Mouse (Mus musculus) R1 (cell line): ENCODE measurements around the gene Mageb4.
"Not testable (repeated sequence)": the region's sequence is repeated elsewhere in the genome, so short reads cannot be mapped to it uniquely, and the experiment has no call there.

Experiments used
- DNase-seq: peaks from one replicate; pipeline ENCODE4 v3.0.0-alpha.2; 2018; ENCODE audit warnings: low read depth, low spot score

Mageb4 gene

GRCm38 (mm10) chrX:86304993-86305392, at the start of gene Mageb4:
Mageb4 (minus strand) TSS chrX:86305093.
- not testable (repeated sequence) for DNase-seq

DNA sequence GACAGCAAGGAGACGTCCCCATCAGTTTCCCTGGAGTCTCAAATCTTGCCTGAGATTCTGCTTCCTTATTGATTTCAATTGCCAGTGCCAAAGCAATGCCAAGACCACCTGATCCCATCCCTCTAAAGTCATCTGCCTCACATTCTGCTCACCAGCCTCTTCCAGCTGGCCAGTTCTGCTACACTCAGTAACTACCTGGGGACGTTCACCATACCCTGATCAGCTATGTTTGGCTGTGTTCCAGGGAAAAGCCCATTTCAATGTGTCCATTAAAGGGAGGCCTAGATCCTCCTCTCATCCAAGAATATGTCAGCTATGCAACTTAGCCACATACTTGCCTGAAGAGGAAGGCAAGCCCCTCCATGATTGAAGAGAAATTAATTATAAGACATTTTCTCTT, 20.3 kb downstream of the Mageb4 start:
- not testable (repeated sequence) for DNase-seq

GRCm38 (mm10) chrX:86245950-86246349, 58.9 kb downstream of the Mageb4 start:
- DNase-seq: not testable (repeated sequence)

GRCm38 (mm10) chrX:86237246-86237645, 67.6 kb downstream of the Mageb4 start:
- peak; percentile 3 for DNase-seq
